Mouse (Mus musculus) adrenal gland (tissue): Measurements from ENCODE around the gene Klc1.

Experiments
- intact Hi-C: fragments of 180-260 bp; cut with DNase I; formaldehyde crosslinking; loops from one replicate; pipeline ENCODE4 v1.15.1; 2025

Gene Klc1

GRCm38 (mm10) chr12:111769816-111770577, 11.3 kb downstream of the Klc1 start:
- intact Hi-C loops, result loop anchor here (5.0 kb wide), 1 partner anchor 33 kb away; no protein-coding TSS in a partner anchor

GRCm38 (mm10) chr12:111770651-111771050, 12.0 kb downstream of the Klc1 start:
- intact Hi-C loops, result loop anchor here (5.0 kb wide), 1 partner anchor 33 kb away; no protein-coding TSS in a partner anchor

GRCm38 (mm10) chr12:111774156-111774555, 15.5 kb downstream of the Klc1 start:
- intact Hi-C loops, result loop anchor here (5.0 kb wide), 1 partner anchor 37 kb away; no protein-coding TSS in a partner anchor

- intact Hi-C loops, result loop anchor here (5.0 kb wide), 1 partner anchor 38 kb away; no protein-coding TSS in a partner anchor
These were observed 16.2 kb downstream of the Klc1 start for GRCm38 (mm10) chr12:111774845-111775244.

GRCm38 (mm10) chr12:111777919-111778318, 19.3 kb downstream of the Klc1 start:
- intact Hi-C loops, result no loop called here

- intact Hi-C loops, result no loop called here
These were observed 20.9 kb downstream of the Klc1 start for GRCm38 (mm10) chr12:111779544-111779943.

GRCm38 (mm10) chr12:111785174-111785573, 26.5 kb downstream of the Klc1 start:
- intact Hi-C loops, result no loop called here

- intact Hi-C loops, result no loop called here
These were observed 28.4 kb downstream of the Klc1 start for GRCm38 (mm10) chr12:111787015-111787414.

GRCm38 (mm10) chr12:111790090-111790489, 31.4 kb downstream of the Klc1 start:
- intact Hi-C loops, result no loop called here

GRCm38 (mm10) chr12:111790631-111791030, 32.0 kb downstream of the Klc1 start:
- intact Hi-C loops, result no loop called here

GRCm38 (mm10) chr12:111791474-111792104, 32.9 kb downstream of the Klc1 start:
- intact Hi-C loops, result no loop called here

- intact Hi-C loops, result no loop called here
These were observed 35.5 kb downstream of the Klc1 start for GRCm38 (mm10) chr12:111794102-111794501.

GRCm38 (mm10) chr12:111794526-111795179, 36.0 kb downstream of the Klc1 start:
- intact Hi-C loops, result no loop called here

- intact Hi-C loops, result no loop called here
These were observed 36.7 kb downstream of the Klc1 start for GRCm38 (mm10) chr12:111795180-111795895.

- intact Hi-C loops, result no loop called here
These were observed 38.6 kb downstream of the Klc1 start for GRCm38 (mm10) chr12:111797251-111797650.

GRCm38 (mm10) chr12:111798493-111798892, 39.8 kb downstream of the Klc1 start:
- intact Hi-C loops, result no loop called here

- intact Hi-C loops, result no loop called here
These were observed 42.0 kb downstream of the Klc1 start for GRCm38 (mm10) chr12:111800459-111801183.

GRCm38 (mm10) chr12:111803538-111803937, 44.9 kb downstream of the Klc1 start:
- intact Hi-C loops, result no loop called here

- intact Hi-C loops, result no loop called here
These were observed 50.1 kb downstream of the Klc1 start for GRCm38 (mm10) chr12:111808775-111809174.

- intact Hi-C loops, result no loop called here
These were observed 51.1 kb downstream of the Klc1 start for GRCm38 (mm10) chr12:111809762-111810161.

- intact Hi-C loops, result no loop called here
These were observed 53.4 kb downstream of the Klc1 start for GRCm38 (mm10) chr12:111812075-111812474.
